Mouse (Mus musculus): ENCODE data around the gene Gm42906.

DNA sequence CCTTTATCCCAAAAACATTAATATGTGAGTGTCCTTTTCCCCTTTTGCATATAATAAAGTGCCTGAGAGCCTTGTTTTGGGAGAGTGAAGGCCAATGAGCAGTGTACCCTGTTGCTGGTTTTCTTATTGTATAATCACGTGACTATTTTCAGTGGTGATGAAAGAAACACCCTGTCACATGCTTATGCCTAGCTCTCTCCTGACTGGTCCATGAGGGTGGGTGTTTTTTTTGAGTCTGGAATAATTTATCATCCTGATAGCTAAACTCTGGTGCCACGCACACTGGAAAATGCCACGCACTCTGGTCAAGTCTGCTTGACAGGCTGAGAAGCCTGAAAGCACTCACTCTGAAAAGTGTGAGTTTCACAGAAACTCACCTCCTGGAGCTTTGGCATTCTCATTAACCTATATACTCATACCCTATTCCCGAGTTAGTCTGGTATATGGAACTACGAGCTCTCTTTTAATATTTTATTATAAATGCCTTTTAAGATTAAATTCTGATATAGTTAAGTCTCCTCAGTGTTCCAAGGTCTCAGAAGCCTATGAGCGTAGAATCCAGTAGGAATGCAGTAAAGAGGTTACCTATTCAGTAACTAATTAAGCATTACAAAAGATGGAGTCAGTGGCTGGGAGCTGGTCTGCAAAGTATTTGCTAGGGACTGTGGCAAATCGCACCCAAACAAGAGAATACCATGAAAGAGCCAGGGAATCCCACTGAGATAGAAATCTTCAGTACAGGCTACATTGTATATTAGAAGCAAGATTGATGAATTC, 19.7 kb downstream of the Gm42906 start:
- no peak for TF ChIP-seq POLR2A (IDR thresholded peaks at IDR 0.05; ENCODE audit: extremely low read depth, insufficient read depth, low read length)
- no peak for TF ChIP-seq CTCF (IDR thresholded peaks at IDR 0.05; ENCODE audit: extremely low read depth, insufficient read depth, low read length)
